Mouse (Mus musculus): ENCODE measurements around the gene Myadm.

- TF ChIP-seq CTCF (conservative IDR thresholded peaks at IDR 0.05; ENCODE audit: insufficient read depth, insufficient read length, low read depth, low read length) (no peak), POLR2A (IDR thresholded peaks at IDR 0.05; ENCODE audit: low read depth, low read length) (no peak)
These were observed 49.5 kb downstream of the Myadm start for GRCm38 (mm10) chr7:3338286-3338935.

Data from kidney, adult 2 months (tissue).